Mouse (Mus musculus): ENCODE data around the gene Gm5725. TPM values are rescaled to one million over a fixed set of nuclear protein-coding genes. Genes with fewer than 3 reads are reported as not detected.
"Not testable (repeated sequence)": the region's sequence is repeated elsewhere in the genome, so short reads cannot be mapped to it uniquely, and the experiment has no call there.

The Gm5725 gene
- total RNA-seq (2021) (not detected), polyA plus RNA-seq (2012; rRNA removed) (not detected in 2 replicates)
- long read RNA-seq = 0 reads

DNA sequence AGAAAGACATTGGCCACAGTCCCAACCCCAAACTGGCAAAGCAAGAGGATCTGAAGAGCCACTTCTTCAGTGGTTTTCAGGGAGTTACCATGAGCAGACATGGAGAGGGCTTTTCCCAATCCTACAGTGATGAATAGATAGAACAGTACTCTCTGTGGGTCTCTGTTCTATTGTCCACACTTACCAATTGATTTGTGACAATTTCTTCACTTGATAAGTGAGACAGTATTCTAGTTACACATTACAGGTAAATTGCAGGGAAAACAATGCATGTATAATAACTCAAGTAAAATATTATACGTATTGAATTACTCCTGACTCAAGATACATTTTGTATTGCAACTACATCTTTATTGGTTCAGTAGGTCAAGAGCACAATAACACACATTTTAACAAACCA, at the start of gene Gm5725:
TSS of gene Gm5725 (minus strand) at position 101 of the 400 bp plus-strand sequence.
- WGBS = no CpG with 5 or more reads among the region's 1 CpGs
- intact Hi-C loops (cut with DNase I) = not testable (repeated sequence)

DNA sequence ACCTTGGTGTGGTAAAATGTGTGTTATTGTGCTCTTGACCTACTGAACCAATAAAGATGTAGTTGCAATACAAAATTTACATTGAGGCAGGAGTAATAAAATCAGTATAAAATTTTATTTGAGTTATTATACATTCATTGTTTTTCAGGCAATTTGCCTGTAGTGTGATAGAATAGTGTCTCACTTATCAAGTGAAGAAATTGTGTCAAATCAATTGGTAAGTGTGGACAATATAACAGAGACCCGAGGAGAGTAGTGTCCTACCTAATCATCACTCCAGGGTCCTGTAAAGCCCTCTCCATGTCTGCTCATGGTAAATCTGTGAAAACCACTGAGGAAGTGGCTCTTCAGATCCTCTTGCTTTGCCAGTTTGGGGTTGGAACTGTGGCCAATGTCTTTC, 12.0 kb downstream of the Gm5725 start, which contains the start of gene Vmn1r135:
TSS of gene Vmn1r135 (plus strand) at position 301 of the 400 bp plus-strand sequence.
- DNase-seq; H3K36me3 ChIP-seq (ENCODE audit: control insufficient read depth, insufficient read depth, low read length); H3K27me3 ChIP-seq (ENCODE audit: control insufficient read depth, insufficient read depth, low read length); intact Hi-C loops (cut with DNase I); H3K4me3 ChIP-seq; H3K79me2 ChIP-seq (replicated peaks; ENCODE audit: control insufficient read depth, insufficient read depth, low read length); H3K9ac ChIP-seq (ENCODE audit: low read depth, low read length); H3K4me1 ChIP-seq (ENCODE audit: control insufficient read depth, insufficient read depth, low read length); H3K27ac ChIP-seq: not testable (repeated sequence)
- WGBS = no CpG with 5 or more reads among the region's 1 CpGs

More for the DNA sequence above, at the start of gene Gm5725:
- not testable (repeated sequence) for H3K9ac ChIP-seq (ENCODE audit: low read depth, low read length); H3K27ac ChIP-seq; H3K36me3 ChIP-seq (ENCODE audit: control insufficient read depth, insufficient read depth, low read length); H3K4me1 ChIP-seq (ENCODE audit: control insufficient read depth, insufficient read depth, low read length); DNase-seq; H3K4me3 ChIP-seq; H3K79me2 ChIP-seq (replicated peaks; ENCODE audit: control insufficient read depth, insufficient read depth, low read length); H3K27me3 ChIP-seq (ENCODE audit: control insufficient read depth, insufficient read depth, low read length)

DNA sequence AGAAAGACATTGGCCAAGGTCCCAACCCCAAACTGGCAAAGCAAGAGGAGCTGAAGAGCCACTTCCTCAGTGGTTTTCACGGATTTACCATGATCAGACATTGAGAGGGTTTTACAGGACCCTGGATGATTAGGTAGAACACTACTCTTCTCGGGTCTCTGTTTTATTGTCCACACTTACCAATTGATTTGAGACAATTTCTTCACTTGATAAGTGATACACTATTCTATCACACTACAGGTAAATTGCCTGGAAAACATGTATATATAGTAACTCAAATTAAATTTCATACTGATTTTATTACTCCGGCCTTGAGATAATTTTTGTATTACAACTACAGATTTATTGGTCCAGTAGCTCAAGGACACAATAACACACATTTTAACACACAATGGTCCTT, 47.4 kb downstream of the Gm5725 start, which contains the start of gene Gm4177:
TSS of gene Gm4177 (minus strand) at position 101 of the 400 bp plus-strand sequence.
- H3K36me3 ChIP-seq (ENCODE audit: control insufficient read depth, insufficient read depth, low read length); DNase-seq; H3K79me2 ChIP-seq (replicated peaks; ENCODE audit: control insufficient read depth, insufficient read depth, low read length); H3K4me3 ChIP-seq; H3K27ac ChIP-seq; H3K9ac ChIP-seq (ENCODE audit: low read depth, low read length); H3K4me1 ChIP-seq (ENCODE audit: control insufficient read depth, insufficient read depth, low read length); intact Hi-C loops (cut with DNase I); H3K27me3 ChIP-seq (ENCODE audit: control insufficient read depth, insufficient read depth, low read length): not testable (repeated sequence)
- WGBS = no CpG with 5 or more reads among the region's 3 CpGs

Other genes starting within 250 kb of the Gm5725 start
- not detected for gene Vmn1r132, start 230.2 kb downstream of the Gm5725 start, total RNA-seq (2021)
- gene Vmn1r132, start 230.2 kb downstream of the Gm5725 start, polyA plus RNA-seq (2012; rRNA removed) = not detected in 2 replicates
- not detected for gene Gm4175, start 82.8 kb downstream of the Gm5725 start, total RNA-seq (2021)
- gene Gm4175, start 82.8 kb downstream of the Gm5725 start, polyA plus RNA-seq (2012; rRNA removed) = not detected in 2 replicates
- not detected for gene Gm4177, start 47.5 kb downstream of the Gm5725 start, total RNA-seq (2021)
- not detected in 2 replicates for gene Gm4177, start 47.5 kb downstream of the Gm5725 start, polyA plus RNA-seq (2012; rRNA removed)
- not detected for gene Vmn1r135, start 11.9 kb downstream of the Gm5725 start, total RNA-seq (2021)
- gene Vmn1r135, start 11.9 kb downstream of the Gm5725 start, polyA plus RNA-seq (2012; rRNA removed) = not detected in 2 replicates
- not detected for gene Gm5891, start 77.0 kb upstream of the Gm5725 start, total RNA-seq (2021)
- not detected in 2 replicates for gene Gm5891, start 77.0 kb upstream of the Gm5725 start, polyA plus RNA-seq (2012; rRNA removed)
- gene Vmn1r137, start 150.3 kb upstream of the Gm5725 start, total RNA-seq (2021) = not detected
- gene Vmn1r137, start 150.3 kb upstream of the Gm5725 start, polyA plus RNA-seq (2012; rRNA removed) = not detected in 2 replicates
- gene Vmn1r138, start 184.6 kb upstream of the Gm5725 start, total RNA-seq (2021) = not detected
- not detected in 2 replicates for gene Vmn1r138, start 184.6 kb upstream of the Gm5725 start, polyA plus RNA-seq (2012; rRNA removed)
- not detected for gene Gm6176, start 212.0 kb upstream of the Gm5725 start, total RNA-seq (2021)
- gene Gm6176, start 212.0 kb upstream of the Gm5725 start, polyA plus RNA-seq (2012; rRNA removed) = not detected in 2 replicates
- gene Vmn1r139, start 224.8 kb upstream of the Gm5725 start, total RNA-seq (2021) = not detected
- not detected in 2 replicates for gene Vmn1r139, start 224.8 kb upstream of the Gm5725 start, polyA plus RNA-seq (2012; rRNA removed)

All from heart, adult 2 months (tissue).